Mouse (Mus musculus) inflammation-experienced regulatory T-cells, adult 16 weeks (primary cell): ENCODE data around the gene Polr1e. TPM values are rescaled to one million over a fixed set of nuclear protein-coding genes. Genes with fewer than 3 reads are reported as not detected.

Experiments
- polyA plus RNA-seq: library from polyadenylated mRNA; unstranded; fragments of 100-300 nt; shearing (Covaris generic); gene quantifications from one replicate; pipeline ENCODE4 v1.2.1, GENCODE M21; 2017

The Polr1e gene
- 61.3 TPM for polyA plus RNA-seq

DNA sequence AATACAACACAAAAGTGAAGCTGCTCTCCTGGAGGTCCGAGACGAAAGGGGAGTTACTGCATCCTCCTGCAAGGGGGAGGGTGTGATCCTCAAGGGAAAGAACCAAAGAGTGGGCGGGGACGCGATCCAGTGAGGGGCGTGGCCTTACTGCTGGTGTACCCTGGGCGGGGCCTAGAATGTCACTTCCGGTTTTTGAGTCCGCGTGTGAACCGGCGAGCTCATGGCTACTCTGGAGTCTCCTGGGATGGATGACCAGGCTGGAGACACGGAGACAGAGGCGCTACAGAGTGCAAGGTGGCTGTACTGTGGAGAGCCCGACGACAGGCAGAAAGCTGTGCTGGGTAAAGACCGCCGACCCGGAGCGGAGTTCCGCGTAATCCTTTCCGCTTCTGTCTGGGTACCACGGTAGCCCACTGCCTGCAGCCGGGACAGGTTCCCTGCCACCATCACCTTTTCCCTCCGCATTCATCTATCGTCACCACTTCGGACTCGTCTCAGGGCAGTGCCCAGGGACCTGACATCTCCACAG is at the start of gene Polr1e:
Polr1e (plus strand) TSS at position 132 of the 529 bp plus-strand sequence.

GRCm38 (mm10) chr4:44981280-44981973 is 37.0 kb upstream of the Polr1e start, which contains the start of gene Grhpr:
TSS of gene Grhpr (plus strand) at chr4:44981395.

DNA sequence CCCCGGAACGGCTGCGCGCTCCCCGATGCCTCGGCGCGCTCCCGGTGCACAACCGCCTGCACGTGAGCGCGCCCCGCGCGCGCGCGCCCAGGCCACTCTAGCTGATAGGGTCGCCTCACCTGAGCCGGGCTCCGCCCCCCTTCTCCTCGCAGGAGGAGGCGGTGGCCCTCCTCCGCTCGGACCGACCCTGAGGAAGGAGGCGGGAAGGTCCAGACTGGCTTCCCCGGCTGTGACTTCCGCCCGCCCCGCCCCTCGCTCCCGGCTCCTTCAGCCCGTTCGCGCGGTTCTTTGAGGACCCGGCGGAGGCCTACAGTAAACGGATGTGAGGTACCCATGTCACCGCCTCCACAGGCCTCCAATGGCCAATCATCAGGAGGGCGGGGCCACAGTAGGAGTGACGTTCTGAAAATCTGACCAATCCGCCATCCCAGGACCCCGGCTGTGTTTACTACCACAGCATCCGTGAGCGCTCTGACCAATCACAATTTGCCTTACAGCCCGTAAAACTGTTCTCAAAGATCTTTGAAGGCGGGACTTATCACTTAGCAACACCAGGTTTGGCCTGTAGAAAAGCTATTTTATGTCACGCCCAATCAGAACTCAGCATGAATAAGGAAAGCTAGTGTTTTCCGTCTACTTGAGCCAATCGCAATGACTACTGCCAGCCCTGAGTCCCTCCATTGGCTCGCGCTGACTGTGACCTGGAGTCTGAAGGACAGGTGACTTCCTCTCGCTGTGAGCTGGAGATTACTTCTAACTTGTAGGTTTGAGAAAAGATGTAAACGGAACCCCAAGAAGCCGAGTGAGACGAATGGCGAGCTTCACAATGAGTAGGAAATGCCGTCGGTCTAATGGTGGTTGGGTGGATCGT is 6.0 kb upstream of the Polr1e start, which contains the start of gene Zbtb5:
Zbtb5 (minus strand) TSS at position 308 of the 871 bp plus-strand sequence.

DNA sequence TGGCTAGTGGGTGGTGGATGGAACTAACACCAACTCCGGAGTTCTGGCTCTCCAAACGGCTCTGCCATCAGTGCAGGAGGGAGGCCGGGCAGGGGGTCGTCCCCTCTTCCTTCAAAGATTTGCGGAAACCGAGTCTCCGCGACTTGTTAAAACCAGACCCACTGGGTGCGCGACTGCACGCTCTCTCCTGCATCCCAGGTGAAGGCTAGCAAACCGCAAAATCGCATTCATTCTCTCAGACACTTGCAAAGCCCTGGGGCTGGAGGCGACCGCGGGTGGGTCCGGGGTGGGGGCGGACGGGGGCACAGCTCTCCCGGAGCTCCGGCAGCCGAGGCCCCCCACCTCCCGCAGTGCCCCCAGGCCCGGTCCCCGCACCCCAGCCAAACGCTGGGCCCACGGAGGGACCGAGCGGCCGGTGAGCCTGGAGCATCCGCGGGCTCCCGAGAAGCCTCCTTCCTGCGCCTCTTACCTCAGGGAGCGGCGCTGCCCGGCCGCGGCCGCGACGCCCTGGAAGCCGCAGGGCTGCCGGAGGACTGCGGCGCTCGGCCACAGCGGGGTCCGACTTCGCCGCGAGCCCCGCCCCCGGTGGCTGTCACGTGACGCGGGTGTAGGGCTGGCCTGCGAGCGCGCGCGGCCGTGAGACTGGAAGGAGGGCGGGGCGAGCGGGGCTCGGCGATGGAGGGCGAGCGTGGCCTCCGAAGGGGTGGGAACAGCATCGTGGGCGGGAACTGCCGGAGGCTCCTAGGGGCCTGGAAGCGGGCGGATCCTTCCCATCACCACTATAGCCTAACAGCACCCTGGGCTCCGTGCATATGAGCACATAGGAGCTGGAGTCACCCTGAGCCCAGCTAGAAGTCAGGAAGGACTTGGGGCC is 65.9 kb downstream of the Polr1e start, which contains the start of gene Fbxo10:
Fbxo10 (minus strand) TSS at position 584 of the 874 bp plus-strand sequence.

Other genes starting within 250 kb of the Polr1e start
- 34.7 TPM for gene Grhpr, start 37.2 kb upstream of the Polr1e start, polyA plus RNA-seq
- 15.7 TPM for gene Zbtb5, start 6.2 kb upstream of the Polr1e start, polyA plus RNA-seq
- 2.7 TPM for gene Fbxo10, start 66.0 kb downstream of the Polr1e start, polyA plus RNA-seq
- gene Tomm5, start 89.5 kb downstream of the Polr1e start, polyA plus RNA-seq, result 165 TPM
- gene Frmpd1, start 166.3 kb downstream of the Polr1e start, polyA plus RNA-seq, result not detected